Mouse (Mus musculus) erythroblast, embryonic 14.5 days (primary cell): ENCODE measurements around the gene Zc3h12c. TPM values are rescaled to one million over a fixed set of nuclear protein-coding genes. Genes with fewer than 3 reads are reported as not detected.

ENCODE experiments used
- H3K27me3 ChIP-seq: 2 replicates; pipeline ENCODE4 v1.6.1; 2012; ENCODE audit warnings: inconsistent platforms; ENCODE audit not compliant: control insufficient read depth
- H3K36me3 ChIP-seq: 2 replicates; pipeline ENCODE4 v1.6.1; 2012; ENCODE audit warnings: mild to moderate bottlenecking, inconsistent platforms; ENCODE audit not compliant: control insufficient read depth
- H3K4me1 ChIP-seq: 2 replicates; pipeline ENCODE4 v1.6.1; 2012; ENCODE audit warnings: inconsistent platforms; ENCODE audit not compliant: control insufficient read depth
- H3K4me3 ChIP-seq: replicated peaks from 2 replicates; pipeline ENCODE3; 2012; ENCODE audit warnings: moderate library complexity, mild to moderate bottlenecking, inconsistent platforms
- H3K9me3 ChIP-seq: 2 replicates; pipeline ENCODE4 v1.6.1; 2012; ENCODE audit warnings: low read length, inconsistent platforms, mixed read lengths; ENCODE audit not compliant: control insufficient read depth
- GATA1 ChIP-seq: IDR thresholded peaks from 2 replicates; pipeline ENCODE4 v1.6.1; 2012; ENCODE audit warnings: low read length, inconsistent platforms, mixed read lengths
- TAL1 ChIP-seq: IDR thresholded peaks from 3 replicates; pipeline ENCODE4 v1.6.1; 2012; ENCODE audit warnings: low read length, inconsistent platforms, mixed read lengths
- polyA plus RNA-seq: library from polyadenylated mRNA; stranded (reverse); fragments of >175 nt; gene quantifications from 2 replicates; pipeline ENCODE4 v1.2.3, GENCODE M21; 2012

Zc3h12c gene
- not detected in 2 replicates for polyA plus RNA-seq

- Histone ChIP-seq H3K4me1 (peaks cover 16% of the 10 kb centered on the region), H3K27me3 (peaks cover 65% of the 10 kb centered on the region), H3K36me3 (no peaks in the 10 kb centered on the region)
These were observed at the start of gene Zc3h12c for GRCm38 (mm10) chr9:52167863-52168685. Zc3h12c (minus strand) TSS chr9:52168572.

GRCm38 (mm10) chr9:52217636-52218035 is 49.3 kb upstream of the Zc3h12c start:
- H3K9me3 ChIP-seq = no peaks in the 10 kb centered on the region
- no peaks in the 10 kb centered on the region for H3K4me1 ChIP-seq
- H3K4me3 ChIP-seq = no peak overlapping the region

More at GRCm38 (mm10) chr9:52167863-52168685, at the start of gene Zc3h12c:
- H3K4me3 ChIP-seq = peak within 1 kb of the TSS; percentile 63
- H3K9me3 ChIP-seq = no peaks in the 10 kb centered on the region
- no peak for TF ChIP-seq TAL1
- no peak for TF ChIP-seq GATA1

GRCm38 (mm10) chr9:52215291-52215690 is 46.9 kb upstream of the Zc3h12c start:
- Histone ChIP-seq H3K4me1 (no peaks in the 10 kb centered on the region), H3K27me3 (no peaks in the 10 kb centered on the region), H3K4me3 (no peak overlapping the region), H3K9me3 (no peaks in the 10 kb centered on the region), H3K36me3 (no peaks in the 10 kb centered on the region)
- TF ChIP-seq TAL1 (no peak), GATA1 (no peak)

More at GRCm38 (mm10) chr9:52217636-52218035, 49.3 kb upstream of the Zc3h12c start:
- H3K27me3 ChIP-seq = no peaks in the 10 kb centered on the region
- H3K36me3 ChIP-seq = no peaks in the 10 kb centered on the region
- no peak for TF ChIP-seq TAL1

GRCm38 (mm10) chr9:52212416-52212815 is 44.0 kb upstream of the Zc3h12c start:
- H3K36me3 ChIP-seq = no peaks in the 10 kb centered on the region
- no peak for TF ChIP-seq GATA1
- TF ChIP-seq TAL1 = no peak
- H3K4me3 ChIP-seq = no peak overlapping the region
- no peaks in the 10 kb centered on the region for H3K27me3 ChIP-seq
- H3K4me1 ChIP-seq = no peaks in the 10 kb centered on the region
- no peaks in the 10 kb centered on the region for H3K9me3 ChIP-seq

- no peaks in the 10 kb centered on the region for H3K4me1 ChIP-seq
- no peaks in the 10 kb centered on the region for H3K36me3 ChIP-seq
- TF ChIP-seq GATA1 (no peak), TAL1 (no peak)
- no peaks in the 10 kb centered on the region for H3K9me3 ChIP-seq
- no peaks in the 10 kb centered on the region for H3K27me3 ChIP-seq
- no peak overlapping the region for H3K4me3 ChIP-seq
These were observed 40.2 kb upstream of the Zc3h12c start for GRCm38 (mm10) chr9:52208510-52209030.

GRCm38 (mm10) chr9:52203189-52203588 is 34.8 kb upstream of the Zc3h12c start:
- no peaks in the 10 kb centered on the region for H3K4me1 ChIP-seq
- H3K9me3 ChIP-seq = no peaks in the 10 kb centered on the region
- no peaks in the 10 kb centered on the region for H3K27me3 ChIP-seq
- H3K4me3 ChIP-seq = no peak overlapping the region
- H3K36me3 ChIP-seq = no peaks in the 10 kb centered on the region
- TF ChIP-seq TAL1 (no peak), GATA1 (no peak)

- no peak overlapping the region for H3K4me3 ChIP-seq
- H3K27me3 ChIP-seq = no peaks in the 10 kb centered on the region
- no peaks in the 10 kb centered on the region for H3K36me3 ChIP-seq
- TF ChIP-seq GATA1 (no peak), TAL1 (no peak)
- no peaks in the 10 kb centered on the region for H3K9me3 ChIP-seq
- no peaks in the 10 kb centered on the region for H3K4me1 ChIP-seq
These were observed 31.9 kb upstream of the Zc3h12c start for GRCm38 (mm10) chr9:52200271-52200670.

GRCm38 (mm10) chr9:52195853-52196252 is 27.5 kb upstream of the Zc3h12c start:
- Histone ChIP-seq H3K4me1 (peaks cover 2% of the 10 kb centered on the region), H3K27me3 (no peaks in the 10 kb centered on the region), H3K9me3 (no peaks in the 10 kb centered on the region), H3K4me3 (no peak overlapping the region), H3K36me3 (no peaks in the 10 kb centered on the region)
- TF ChIP-seq TAL1 (no peak), GATA1 (no peak)

GRCm38 (mm10) chr9:52193851-52194250 is 25.5 kb upstream of the Zc3h12c start:
- no peak for TF ChIP-seq TAL1
- TF ChIP-seq GATA1 = no peak
- Histone ChIP-seq H3K36me3 (no peaks in the 10 kb centered on the region), H3K27me3 (no peaks in the 10 kb centered on the region; the same call in 1 of the 2 replicates), H3K4me1 (peaks cover 2% of the 10 kb centered on the region), H3K9me3 (no peaks in the 10 kb centered on the region), H3K4me3 (no peak overlapping the region)
